Mouse (Mus musculus) cerebellum, postnatal 14 days (tissue): ENCODE results near the gene Cdc42ep2.
A peak's percentile ranks its signal among the peaks of the same experiment; 100 is the strongest.
"Not testable (repeated sequence)": the region's sequence is repeated elsewhere in the genome, so short reads cannot be mapped to it uniquely, and the experiment has no call there.

Experiments
- DNase-seq, 2 experiments: peaks; one replicate each; pipeline ENCODE4 v3.0.0; 2021; ENCODE audit warnings: mixed read lengths in 2 of 2

Gene Cdc42ep2

DNA sequence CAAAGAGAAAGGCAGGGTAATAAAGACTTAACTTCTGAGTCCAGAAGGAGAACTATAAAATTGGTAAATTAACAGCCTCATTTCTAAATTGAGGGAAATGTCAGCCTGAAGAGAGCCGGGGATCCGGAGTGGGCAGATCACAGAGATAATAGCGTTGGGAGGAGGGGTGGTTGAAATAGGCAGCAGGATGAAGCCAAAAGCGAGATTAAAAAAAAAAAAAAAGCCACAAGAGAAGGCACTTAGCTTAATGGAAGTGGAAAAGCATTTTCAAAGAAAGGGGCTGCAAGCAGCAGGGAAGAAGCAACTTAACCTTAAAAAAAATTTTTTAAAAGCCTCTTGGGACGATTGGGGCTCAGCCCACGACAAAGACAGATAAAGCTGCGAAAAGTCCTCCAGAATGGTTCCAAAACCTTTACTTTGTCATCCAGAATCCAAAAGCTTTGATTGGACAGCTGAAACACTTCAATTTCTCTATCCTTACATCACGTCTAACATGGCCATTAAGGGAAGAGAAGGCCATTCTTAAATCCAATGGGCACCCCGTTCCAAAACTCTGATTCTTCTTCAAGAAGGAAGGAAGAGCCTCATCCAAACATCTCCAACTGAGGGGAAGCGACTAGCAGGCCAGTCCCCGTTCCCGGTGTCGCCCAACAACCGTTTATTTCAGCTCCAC lies 13.1 kb downstream of the Cdc42ep2 start:
- DNase-seq: peak in 1 of 2 experiments; percentile 11

DNA sequence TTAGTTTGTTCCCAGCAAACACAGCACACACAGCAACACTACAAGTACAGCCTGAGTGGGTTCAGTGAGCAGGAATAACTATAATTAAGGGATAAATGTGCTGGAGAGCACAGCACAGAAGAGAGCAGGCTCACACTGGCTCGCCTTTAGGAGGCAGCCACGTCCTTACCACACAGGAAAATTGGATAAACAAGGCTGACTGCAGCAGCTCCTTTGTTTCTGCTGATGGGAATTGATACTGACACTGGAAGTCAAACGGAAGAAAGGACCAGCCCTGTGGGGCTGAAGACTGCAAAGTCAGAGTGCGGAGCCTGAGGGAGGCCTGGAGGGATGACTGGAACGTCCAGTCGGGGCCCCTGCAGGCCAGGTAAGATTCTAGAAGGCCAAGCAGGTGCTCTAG lies 14.4 kb downstream of the Cdc42ep2 start:
- DNase-seq: peak; percentile 62 to 63

DNA sequence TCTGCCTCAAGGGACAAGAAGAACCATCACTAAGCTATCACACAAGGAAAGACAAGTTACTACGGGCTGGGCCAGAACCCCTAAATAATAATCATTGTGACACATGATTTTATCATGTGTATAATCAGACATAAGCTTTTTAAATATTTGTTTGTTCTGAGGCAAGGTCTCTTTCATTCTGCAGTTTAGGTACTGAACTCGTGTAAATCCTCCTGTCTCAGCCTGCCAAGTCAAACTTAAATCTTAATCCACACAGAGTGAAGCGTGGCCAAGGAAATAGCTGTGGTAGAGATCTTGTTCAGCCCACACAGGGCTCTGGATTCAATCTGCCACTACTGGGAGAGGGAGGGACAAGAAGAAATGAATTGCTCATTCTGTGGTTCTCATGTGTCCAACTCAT lies 17.3 kb downstream of the Cdc42ep2 start:
- DNase-seq: no peak

DNA sequence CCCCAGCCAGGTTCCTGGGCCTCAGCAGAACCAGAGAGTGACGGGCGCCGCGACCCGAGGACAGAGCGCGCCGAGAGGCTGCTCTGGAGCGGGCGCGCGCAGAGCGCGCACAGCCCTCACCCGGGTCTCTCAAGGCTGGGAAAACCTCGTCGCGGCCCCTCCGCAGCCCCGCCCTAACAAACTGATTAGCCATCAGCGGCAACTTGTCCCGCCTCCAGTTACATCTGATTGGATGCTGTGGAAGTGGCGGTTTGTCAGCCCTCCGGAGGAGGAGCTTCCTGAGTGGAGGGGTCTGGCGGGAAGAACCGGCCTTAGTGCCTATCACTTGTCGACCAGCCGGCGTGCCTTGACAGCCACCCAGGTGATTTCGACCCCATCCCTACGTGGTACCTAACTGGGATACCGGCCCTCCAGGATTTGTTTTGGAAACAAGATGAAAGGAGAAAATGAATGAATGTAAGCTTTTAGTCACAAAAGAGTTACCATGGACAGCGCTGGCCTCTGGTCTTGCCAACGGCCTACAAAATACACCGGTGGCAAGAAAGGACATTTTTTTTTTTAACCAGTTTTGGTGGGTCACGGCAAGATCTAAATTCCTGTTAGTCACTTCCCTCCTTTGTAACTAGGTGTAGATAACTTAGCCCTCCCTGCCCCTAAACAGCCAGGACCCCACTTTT lies 30.5 kb downstream of the Cdc42ep2 start, which contains the start of gene Tigd3:
TSS of gene Tigd3 (minus strand) at position 148 of the 677 bp plus-strand sequence.
- peak; percentile 98 to 99 for DNase-seq

DNA sequence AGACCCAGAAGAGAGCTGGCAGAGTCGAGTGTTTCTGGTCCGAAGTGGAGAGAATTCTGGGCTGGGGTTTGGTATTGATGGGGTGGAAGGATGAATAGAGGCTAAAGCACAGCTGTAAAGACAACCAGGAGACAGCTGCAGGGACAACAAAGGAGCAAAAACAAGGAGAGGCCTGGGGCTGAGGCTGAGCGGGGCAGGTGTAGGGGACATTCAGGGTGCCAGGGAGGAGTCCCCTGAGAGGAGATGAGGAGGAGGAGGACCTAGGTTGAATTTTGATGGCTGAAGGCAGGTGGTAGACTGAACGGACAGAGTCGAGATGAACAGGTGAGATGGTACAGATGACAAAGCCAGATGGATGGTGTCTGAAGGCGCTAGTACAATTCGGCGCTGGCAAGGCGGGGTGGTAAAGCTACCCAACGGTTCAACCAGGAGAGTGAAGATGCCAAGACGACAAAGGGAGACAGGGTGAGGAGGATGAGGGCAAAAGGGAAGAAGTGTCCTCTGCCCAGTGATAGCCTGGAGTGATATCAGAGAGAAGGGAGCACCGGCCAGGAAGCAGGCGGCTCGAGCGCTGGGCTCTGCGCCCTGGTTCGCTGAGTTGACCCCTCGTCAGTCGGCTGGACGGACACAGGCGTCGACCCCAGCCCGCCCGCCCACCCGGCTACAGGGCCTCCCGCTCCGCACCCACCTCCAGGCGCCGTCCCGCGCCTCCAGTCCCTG lies 31.2 kb downstream of the Cdc42ep2 start:
- DNase-seq: no peak

DNA sequence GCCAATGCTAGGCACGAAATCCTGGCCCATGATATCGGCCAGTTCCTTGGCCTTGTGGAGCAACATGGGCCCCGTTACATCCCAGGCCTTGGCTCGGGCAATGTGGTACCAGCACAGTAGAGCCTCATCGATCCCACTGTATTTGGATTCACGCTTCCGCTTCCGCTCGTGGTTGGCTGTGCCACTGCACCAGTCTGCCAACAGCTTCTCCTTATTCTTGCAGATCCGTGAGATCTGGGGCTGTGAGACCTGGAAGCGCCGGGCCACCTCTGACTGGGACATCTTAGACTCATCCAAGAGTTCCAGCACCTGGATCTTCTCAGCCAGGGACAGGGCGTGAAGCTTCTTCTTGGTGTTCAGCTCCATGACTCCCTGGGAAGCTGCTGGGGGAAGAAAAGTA lies 31.9 kb downstream of the Cdc42ep2 start:
- no peak for DNase-seq

DNA sequence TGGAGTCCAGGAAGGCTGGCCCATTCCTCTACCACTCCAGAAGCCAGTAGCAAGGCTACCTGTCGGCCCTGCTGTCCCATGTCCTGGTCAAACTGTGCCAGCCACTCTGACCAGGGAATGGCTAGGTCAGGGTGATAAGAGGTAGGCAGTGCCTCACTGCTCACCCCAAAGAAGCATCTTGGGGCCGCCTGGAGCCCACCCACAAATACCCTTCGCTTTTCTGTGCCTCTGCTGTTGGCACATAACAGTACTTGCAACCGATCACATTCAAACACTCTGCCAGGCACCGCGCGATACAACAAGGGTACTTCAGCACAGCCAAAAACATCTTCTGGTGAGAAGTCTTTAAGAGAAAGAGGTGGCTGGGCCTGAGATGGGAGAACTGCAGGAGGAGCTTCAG lies 32.4 kb downstream of the Cdc42ep2 start:
- DNase-seq: no peak

DNA sequence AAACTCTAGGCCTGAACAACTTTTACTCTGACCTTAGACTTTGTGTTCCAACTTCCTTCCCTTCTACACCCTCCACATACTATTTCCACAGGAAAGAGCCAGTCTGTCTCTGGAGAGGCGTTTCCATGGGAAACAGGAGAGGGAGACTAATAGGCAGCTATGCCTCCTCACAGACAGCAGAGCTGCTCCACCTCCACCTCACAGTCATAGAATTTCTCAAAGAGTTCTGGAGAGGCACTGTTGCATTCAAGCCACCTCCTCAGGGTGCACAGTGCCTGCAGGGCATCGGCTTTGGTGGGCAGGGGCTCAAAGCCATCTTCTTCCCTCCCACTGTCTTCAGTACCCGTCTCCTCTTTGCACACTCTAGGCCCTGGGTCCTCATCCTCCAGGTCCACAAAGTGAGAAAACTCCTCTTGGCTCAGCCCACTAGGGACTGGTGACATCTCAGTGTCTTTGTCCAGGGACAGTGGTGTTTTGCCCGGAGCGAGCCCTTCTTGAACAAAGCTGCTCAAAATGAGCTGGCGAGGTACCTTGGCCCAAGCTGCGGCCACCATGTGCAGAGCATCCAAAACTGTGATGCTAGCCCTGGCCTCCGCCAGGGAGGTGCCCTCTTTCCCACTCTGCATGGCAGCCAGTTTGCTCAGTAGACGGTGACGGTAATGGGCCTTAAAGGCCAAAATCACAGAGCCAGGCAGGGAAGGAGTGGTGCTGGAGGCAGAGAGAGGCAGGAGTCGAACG lies 32.9 kb downstream of the Cdc42ep2 start:
- peak in 1 of 2 experiments; percentile 30 for DNase-seq

DNA sequence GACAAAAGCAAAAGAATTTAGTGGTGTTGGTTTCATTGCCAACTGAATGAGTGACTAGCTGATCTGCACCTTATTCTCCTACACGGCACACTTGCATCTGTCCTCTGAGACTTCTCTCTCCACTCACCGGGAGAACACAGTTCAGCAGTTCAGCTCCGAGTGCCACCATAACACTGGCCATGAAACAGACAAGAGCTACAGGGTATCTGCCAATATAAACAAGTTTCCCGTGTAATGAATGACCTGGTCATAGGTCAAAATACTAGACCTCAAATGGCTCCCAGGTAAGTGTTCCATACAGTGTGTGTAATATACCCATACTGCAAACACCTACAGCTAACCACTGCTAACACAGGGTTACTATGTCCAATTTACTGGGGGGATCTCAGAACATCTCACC lies 35.4 kb downstream of the Cdc42ep2 start:
- DNase-seq: no peak

DNA sequence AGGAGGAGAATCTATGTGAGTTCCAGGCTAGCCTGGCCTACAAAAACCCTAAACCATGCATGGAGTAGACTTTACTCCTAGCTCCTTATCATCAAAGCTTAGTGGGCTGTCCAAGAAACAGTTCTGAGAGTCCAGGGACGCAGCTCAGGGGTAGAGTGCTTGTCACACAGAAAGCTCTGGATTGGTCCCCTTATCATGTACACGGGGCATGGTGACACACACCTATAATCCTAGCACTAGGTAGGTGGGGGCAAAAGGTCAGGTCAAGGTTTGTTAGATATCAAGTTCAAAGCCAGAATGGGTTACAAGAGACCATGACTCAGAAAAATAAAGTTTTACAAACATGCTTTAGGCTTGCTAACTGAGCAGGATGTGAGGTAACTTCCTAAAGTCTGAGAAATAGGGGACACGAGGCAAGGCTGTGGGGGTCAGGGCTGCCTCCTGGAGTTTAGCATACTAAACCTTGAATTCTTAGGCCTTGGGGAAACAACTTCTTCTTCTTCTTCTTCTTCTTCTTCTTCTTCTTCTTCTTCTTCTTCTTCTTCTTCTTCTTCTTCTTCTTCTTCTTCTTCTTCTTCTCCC lies 37.3 kb downstream of the Cdc42ep2 start:
- DNase-seq: no peak

DNA sequence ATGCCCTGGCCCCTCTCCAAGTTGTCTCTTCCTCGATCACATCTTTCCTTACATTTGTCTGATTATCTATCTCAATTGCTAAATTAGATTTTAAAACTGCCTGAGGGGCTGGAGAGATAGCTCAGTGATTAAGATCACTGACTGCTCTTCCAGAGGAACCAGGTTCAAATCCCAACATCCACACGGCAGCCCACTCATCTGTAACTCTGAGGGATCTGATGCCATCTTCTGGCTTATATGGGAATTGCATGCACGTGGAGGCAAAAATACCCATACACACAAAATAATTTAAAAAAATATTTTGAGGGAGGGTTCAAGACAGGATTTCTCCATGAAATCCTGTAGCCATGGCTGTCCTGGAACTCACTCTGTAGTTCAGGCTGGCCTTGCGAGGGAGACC lies 38.8 kb downstream of the Cdc42ep2 start:
- peak in 1 of 2 experiments; percentile 57 for DNase-seq

DNA sequence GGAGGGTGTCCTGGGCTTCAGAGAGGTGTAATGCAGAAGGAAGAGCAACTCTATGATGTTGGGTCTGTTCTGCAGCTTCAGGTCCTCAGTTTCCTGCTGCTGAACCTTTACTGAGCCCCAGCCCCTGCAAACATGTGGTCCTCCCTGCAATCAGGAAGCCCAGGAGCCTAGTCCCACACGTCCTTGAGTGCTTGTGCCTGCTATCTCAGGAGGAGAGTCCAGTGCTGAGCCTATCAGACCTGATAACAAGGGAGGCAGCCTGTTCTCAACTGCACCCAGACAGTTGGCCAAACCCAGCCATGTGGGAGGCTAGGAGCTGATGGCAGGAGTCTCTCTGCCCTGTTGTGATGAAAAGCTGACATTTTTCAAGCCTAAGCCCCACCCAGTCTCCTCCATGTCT lies 40.7 kb downstream of the Cdc42ep2 start:
- DNase-seq: no peak

DNA sequence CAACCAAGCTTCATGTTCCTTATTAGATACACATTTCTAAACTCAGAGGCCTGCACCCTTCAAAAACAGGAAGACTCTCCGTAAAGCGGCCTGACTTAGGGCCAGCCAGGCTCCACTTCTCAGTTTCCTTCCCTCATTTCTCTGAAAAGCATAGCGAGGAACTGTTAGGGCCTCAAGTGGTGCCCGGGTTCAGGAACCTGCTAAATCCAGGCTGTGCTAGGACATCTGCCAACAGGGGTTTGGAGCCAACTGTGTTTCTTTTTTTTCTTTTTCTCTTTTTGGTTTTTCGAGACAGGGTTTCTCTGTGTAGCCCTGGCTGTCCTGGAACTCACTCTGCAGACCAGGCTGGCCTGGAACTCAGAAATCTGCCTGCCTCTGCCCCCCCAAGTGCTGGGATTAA lies 42.5 kb downstream of the Cdc42ep2 start:
- DNase-seq: not testable (repeated sequence)

DNA sequence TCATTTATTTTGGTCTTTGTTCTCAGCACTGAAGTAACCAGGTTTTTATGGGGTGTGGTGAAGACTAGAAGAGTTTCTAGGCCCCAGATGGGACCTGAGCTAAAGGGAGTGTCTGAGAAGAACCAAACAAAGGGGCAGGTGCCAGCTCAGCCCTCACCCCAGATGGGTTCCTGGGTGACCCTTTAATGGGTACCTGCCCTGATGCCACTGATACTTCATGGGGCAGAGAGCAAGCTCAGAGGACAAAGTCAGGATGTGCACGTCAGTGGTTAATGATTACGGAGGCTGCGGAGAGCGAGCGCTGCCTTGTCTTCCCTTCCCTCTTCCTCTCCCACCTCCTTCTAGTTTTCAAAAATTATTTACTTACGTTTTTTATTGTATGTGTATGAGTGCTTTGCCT lies 43.5 kb downstream of the Cdc42ep2 start:
- DNase-seq: no peak

DNA sequence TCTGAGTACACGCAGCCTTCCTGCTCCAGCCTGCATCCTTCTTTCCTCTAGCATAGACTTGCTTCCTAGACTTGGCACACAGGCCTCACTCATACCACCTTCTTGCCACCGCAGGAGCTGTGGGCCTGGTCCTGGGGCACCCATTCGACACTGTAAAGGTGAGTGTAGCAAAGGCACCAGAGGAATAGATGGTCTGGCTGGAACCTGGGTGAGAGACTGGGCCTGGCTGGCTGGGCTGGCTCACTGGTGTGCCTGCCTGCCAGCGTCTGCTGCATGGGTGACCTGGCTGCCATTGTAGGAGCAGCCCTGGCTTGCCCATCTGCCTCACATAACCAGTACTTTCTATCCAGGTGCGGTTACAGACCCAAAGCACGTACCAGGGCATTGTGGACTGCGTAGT lies 44.9 kb downstream of the Cdc42ep2 start:
- no peak for DNase-seq

DNA sequence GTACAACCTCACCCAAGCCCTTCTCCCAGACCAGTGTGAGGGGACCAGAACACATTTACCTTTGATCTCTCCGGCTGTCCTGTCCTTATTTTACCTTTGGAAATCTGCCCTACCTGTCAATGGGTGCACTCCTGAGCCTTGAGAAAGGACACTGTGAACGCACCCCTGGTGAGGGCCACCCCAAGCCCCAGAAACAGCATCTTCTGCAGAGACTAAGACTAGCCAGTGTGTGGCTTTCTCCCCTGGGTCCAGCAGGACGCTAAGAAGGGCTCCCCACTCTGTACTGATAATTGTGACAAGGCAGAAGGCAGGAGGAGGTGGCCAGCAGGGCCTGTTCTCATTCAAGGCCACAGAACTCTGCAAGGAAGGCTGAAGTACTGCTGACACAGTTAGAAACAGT lies 45.7 kb downstream of the Cdc42ep2 start:
- DNase-seq: no peak

DNA sequence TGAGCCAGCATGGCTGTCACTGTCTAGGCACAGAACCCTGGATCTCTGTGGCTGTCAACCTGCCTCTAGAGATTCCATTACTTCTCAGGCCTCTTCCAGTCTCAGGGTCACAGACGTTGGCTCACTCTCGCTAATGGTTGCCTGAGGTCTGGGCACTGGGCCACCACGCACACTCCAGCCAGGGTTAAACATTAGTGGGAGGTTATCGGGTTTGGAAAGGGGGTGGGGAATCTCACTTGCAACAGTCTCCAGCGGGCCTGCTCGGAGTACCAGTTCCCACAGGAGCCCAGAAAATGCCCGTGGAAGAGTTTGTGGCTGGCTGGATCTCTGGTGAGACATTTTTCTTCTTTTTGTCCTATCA lies 46.3 kb downstream of the Cdc42ep2 start:
- peak in 1 of 2 experiments; percentile 52 for DNase-seq

DNA sequence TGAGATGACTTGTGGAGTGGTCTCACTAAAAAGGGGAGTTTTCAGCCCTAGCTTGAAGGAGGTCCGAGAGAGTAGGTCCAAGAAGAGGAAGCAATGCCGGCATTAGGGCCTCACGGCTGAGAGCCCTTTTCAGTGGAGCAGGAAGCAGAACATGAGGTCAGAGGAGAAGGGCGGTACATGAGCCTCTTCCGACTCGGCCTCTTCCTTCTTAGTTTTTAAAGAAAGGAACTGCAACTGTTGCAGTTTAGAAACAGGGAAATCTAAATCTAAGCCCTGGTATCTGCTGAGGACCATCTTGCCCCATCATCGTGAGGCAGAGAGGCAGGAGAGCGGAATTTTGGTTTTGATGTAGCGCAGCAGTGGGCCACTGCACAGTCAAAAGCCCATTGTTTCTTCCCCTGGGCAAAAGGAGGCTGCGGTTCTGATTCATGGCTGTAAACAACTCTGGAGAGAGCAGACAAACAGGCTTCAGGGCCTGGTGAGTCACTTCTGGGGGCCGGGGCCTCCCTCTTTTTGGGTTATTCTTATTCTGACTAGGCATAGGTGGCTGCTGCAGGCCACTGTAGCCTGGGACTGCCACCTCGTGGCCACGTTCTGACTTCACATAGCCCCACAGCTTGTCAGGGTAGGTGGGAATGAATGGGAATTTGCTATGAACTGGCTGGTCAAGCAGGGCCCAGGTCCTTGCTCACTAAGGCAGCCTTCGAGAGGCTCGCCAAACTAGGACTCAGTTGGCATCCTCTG lies 46.8 kb downstream of the Cdc42ep2 start, which contains the start of gene Slc25a45:
TSS of gene Slc25a45 (plus strand) at position 191 of the 744 bp plus-strand sequence.
- DNase-seq: peak; percentile 88 to 89

DNA sequence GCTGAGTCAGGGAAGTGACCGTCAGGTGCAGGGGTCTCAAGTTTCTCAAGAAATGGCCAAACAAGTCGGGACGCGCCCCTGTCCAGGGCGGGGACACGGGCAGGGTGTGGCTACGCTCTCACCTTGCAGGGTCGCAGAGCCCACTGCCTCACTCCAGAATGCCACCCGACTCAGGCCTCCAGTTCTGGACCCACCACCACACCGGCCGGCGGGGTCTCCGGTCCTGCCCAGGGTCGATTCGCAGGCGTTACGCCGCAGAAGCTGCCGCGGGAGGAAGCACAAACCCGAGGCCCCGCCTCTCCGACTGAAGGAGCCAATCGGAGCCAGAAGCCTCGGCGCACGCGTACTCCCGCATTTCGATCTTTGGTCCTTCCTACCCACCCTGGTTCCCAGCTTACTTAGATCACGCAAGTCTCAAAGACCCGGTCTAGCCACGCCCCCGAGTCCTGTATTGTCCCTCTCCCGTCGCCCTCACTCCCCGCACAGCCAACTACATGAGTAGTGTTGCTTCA lies 49.6 kb downstream of the Cdc42ep2 start, which contains the start of gene Frmd8:
TSS of gene Frmd8 (minus strand) at position 306 of the 512 bp plus-strand sequence.
- peak; percentile 95 for DNase-seq

DNA sequence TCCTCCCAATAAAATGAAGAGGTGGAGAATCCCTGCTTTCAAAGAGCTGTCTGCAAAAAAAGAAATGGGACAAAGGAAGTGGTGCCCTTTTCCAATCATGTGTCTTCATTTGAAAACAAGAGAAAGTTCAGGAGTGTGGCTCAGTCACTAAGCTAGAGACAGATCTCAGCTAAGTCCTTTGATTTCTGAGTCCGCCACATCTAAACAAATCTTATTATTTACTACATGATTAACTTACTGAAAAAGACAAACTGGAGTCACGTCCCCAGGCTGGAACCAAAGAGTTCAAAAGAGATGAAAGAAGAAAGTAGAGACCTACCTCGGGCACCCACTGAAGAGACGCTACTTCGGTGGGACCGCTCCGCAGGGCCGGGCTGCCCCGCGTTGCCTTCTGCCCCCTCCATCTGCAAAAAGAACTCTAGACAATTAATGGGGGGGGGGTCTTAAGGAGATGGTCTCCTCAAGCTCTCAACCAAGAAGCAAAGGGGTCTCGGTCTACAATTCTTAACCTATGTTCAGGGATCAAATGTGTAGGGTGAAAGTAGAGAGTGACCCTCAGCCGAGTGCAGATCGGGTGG lies 50.1 kb downstream of the Cdc42ep2 start:
- no peak for DNase-seq

DNA sequence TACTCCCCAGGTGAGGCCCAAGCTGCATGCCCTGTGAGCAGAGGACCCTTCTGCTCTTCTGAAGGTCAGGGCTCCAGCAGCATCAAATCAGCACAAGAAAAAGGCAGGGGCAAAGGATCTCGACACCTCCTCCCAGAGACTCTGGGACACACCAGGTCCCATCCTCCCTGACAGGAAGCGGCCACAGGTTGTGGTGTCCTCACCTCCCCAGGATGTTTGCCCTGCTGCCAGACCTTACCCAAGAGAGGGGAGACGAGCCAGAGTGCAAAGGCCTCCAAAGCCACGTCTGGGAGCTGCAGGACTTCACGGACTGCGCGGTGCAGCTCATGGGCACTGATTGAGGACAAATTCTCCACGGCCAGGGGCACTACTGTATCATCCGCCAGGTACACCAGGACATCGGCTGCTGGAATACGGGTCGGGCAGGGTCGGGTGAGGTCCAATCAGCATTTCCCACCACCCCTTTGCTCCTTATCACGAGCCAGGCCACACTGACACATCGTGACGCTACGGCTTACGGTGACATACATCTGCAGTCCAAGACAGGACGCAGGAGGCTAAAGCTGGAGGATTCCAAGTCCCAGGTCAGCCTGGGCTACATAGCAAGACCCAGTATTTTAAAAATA lies 51.6 kb downstream of the Cdc42ep2 start:
- DNase-seq: no peak
